In the genomic region with DNA sequence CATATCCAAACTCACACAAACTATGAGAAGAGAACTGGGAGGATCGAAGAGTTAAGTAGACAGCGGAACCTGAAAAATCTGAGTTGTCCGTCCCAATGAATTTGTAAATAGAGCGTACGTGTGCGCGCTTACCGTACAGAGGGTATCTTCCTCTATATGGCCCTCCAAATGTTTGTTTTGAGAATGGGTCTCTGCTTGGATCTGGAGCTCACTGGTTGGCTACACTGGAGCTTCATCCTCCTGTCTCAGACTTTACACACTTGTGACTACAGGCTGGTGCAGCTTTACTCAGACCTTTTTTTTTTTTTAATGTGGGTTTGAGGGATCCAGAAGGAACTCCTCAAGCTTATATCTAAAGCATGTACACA, we compare ENCODE assay signal across 8 mouse cellular contexts. TPM values are rescaled to one million over a fixed set of nuclear protein-coding genes. Genes with fewer than 3 reads are reported as not detected.
DNase-seq lines count a peak whose midpoint lies in the region; ATAC-seq and TF ChIP-seq lines count a peak whose summit lies in the region.

No protein-coding gene starts in this region.

- H3K4me1 ChIP-seq in lung, embryonic 14.5 days (ENCODE audit: insufficient read depth), result peaks cover 7% of the 10 kb centered on the region; the same call in 1 of the 2 replicates
- peaks cover 12% of the 10 kb centered on the region for H3K4me1 ChIP-seq in embryonic facial prominence, embryonic 15.5 days
- H3K4me1 ChIP-seq in limb, embryonic 10.5 days, result peaks cover 13% of the 10 kb centered on the region
- H3K4me1 ChIP-seq in neural tube, embryonic 14.5 days (ENCODE audit: control insufficient read depth, insufficient read depth, low read length), result peaks cover 11% of the 10 kb centered on the region; the same call in 1 of the 2 replicates

- TF ChIP-seq CTCF in lung, embryonic 14.5 days (IDR thresholded peaks at IDR 0.05; ENCODE audit: low read depth), result no peak

- H3K4me3 ChIP-seq in lung, embryonic 14.5 days (ENCODE audit: low read depth, low read length), result peak overlapping the region; percentile 90
- H3K4me3 ChIP-seq in embryonic facial prominence, embryonic 15.5 days (replicated peaks), result peak overlapping the region; percentile 95
- H3K4me3 ChIP-seq in limb, embryonic 10.5 days, result peak overlapping the region; percentile 92
- H3K4me3 ChIP-seq in neural tube, embryonic 14.5 days (ENCODE audit: low read depth, low read length), result peak overlapping the region; percentile 83

- peak; percentile 33; the same call in 1 of the 2 replicates for ATAC-seq in lung, embryonic 14.5 days (ENCODE audit: insufficient read depth)
- ATAC-seq in embryonic facial prominence, embryonic 15.5 days (ENCODE audit: insufficient number of reproducible peaks, low FRiP score, low TSS enrichment, low read depth), result no peak
- peak; percentile 68 for ATAC-seq in neural tube, embryonic 14.5 days (ENCODE audit: low read depth)
- ATAC-seq in megakaryocyte progenitor cell, adult 5-6 weeks (replicated peaks; ENCODE audit: poor library complexity), result no peak; the same call in 1 of the 2 replicates

- H3K36me3 ChIP-seq in lung, embryonic 14.5 days (ENCODE audit: insufficient read depth), result no peaks in the 10 kb centered on the region; the same call in 1 of the 2 replicates
- peaks cover 5% of the 10 kb centered on the region; the same call in 1 of the 2 replicates for H3K36me3 ChIP-seq in embryonic facial prominence, embryonic 15.5 days
- H3K36me3 ChIP-seq in limb, embryonic 10.5 days, result peaks cover 7% of the 10 kb centered on the region; the same call in 1 of the 2 replicates
- H3K36me3 ChIP-seq in neural tube, embryonic 14.5 days (ENCODE audit: control insufficient read depth, insufficient read depth, low read length), result no peaks in the 10 kb centered on the region

- no peak for DNase-seq in lung, embryonic 14.5 days
- DNase-seq in lung, postnatal 25 days (ENCODE audit: low spot score), result no peak
- DNase-seq in limb, embryonic 10.5 days (ENCODE audit: low spot score), result no peak
- DNase-seq in frontal cortex, adult 2 months (ENCODE audit: extremely low spot score in 1 of 2, low spot score in 1 of 2), result no peak
- DNase-seq in layer of hippocampus, adult 9-11 months, result no peak

- H3K9ac ChIP-seq in lung, embryonic 14.5 days, result peak overlapping the region; percentile 78
- peak overlapping the region; percentile 84 for H3K9ac ChIP-seq in embryonic facial prominence, embryonic 15.5 days
- peak overlapping the region; percentile 83 for H3K9ac ChIP-seq in neural tube, embryonic 14.5 days (replicated peaks; ENCODE audit: low read depth, low read length)

- WGBS in lung, embryonic 14.5 days, result 1% methylated on average over 8 of the region's 8 CpGs
- WGBS in embryonic facial prominence, embryonic 15.5 days, result 3% methylated on average over 8 of the region's 8 CpGs
- 4% methylated on average over 8 of the region's 8 CpGs for WGBS in limb, embryonic 10.5 days
- WGBS in neural tube, embryonic 14.5 days, result 5% methylated on average over 8 of the region's 8 CpGs

- no peaks in the 10 kb centered on the region for H3K9me3 ChIP-seq in lung, embryonic 14.5 days (ENCODE audit: low read depth, low read length)
- H3K9me3 ChIP-seq in embryonic facial prominence, embryonic 15.5 days (replicated peaks), result no peaks in the 10 kb centered on the region
- H3K9me3 ChIP-seq in limb, embryonic 10.5 days (replicated peaks), result no peaks in the 10 kb centered on the region
- no peaks in the 10 kb centered on the region for H3K9me3 ChIP-seq in neural tube, embryonic 14.5 days (ENCODE audit: control insufficient read depth, low read length)

- H3K4me2 ChIP-seq in lung, embryonic 14.5 days, result peak overlapping the region; percentile 88
- H3K4me2 ChIP-seq in embryonic facial prominence, embryonic 15.5 days (replicated peaks), result peak overlapping the region; percentile 82
- H3K4me2 ChIP-seq in neural tube, embryonic 14.5 days (ENCODE audit: low read depth, low read length), result peak overlapping the region; percentile 80

- no peaks in the 10 kb centered on the region; the same call in 1 of the 2 replicates for H3K27me3 ChIP-seq in lung, embryonic 14.5 days (ENCODE audit: insufficient read depth, low read length)
- H3K27me3 ChIP-seq in embryonic facial prominence, embryonic 15.5 days, result no peaks in the 10 kb centered on the region
- H3K27me3 ChIP-seq in limb, embryonic 10.5 days (ENCODE audit: low read depth, poor library complexity, severe bottlenecking), result 0 out of 2 replicates have a peak, but pooled peaks cover 6% of the 10 kb centered on the region
- no peaks in the 10 kb centered on the region for H3K27me3 ChIP-seq in neural tube, embryonic 14.5 days (ENCODE audit: control insufficient read depth, insufficient read depth, low read length)

- H3K27ac ChIP-seq in lung, embryonic 14.5 days (ENCODE audit: low read depth), result 0 out of 2 replicates have a peak overlapping the region, but pooled peaks have one; percentile 15
- peak overlapping the region; percentile 25; the same call in 1 of the 2 replicates for H3K27ac ChIP-seq in embryonic facial prominence, embryonic 15.5 days (replicated peaks)
- H3K27ac ChIP-seq in limb, embryonic 10.5 days, result peak overlapping the region; percentile 81
- peak overlapping the region; percentile 72 for H3K27ac ChIP-seq in neural tube, embryonic 14.5 days (ENCODE audit: low read depth, low read length)

RNA-seq across cellular contexts. Expression of gene Cdadc1, which starts 0.5 kb away (rescaled TPM):
- polyA plus RNA-seq in lung, embryonic 14.5 days (2014; fragmentation: Nextera tagmentation; extraction: Ambion mirVana), result 32.5 and 36.2 TPM in 2 replicates
- 32.5 and 33.1 TPM in 2 replicates for polyA plus RNA-seq in embryonic facial prominence, embryonic 15.5 days (2015; fragmentation: Nextera tagmentation; extraction: Ambion mirVana)
- 27.3 and 29.2 TPM in 2 replicates for polyA plus RNA-seq in limb, embryonic 10.5 days (2016; fragmentation: Nextera tagmentation; extraction: Ambion mirVana)
- 38.3 and 40.3 TPM in 2 replicates for polyA plus RNA-seq in neural tube, embryonic 14.5 days (2014; fragmentation: Nextera tagmentation; extraction: Ambion mirVana)
- 30.5 and 31.5 TPM in 2 replicates for polyA plus RNA-seq in frontal cortex, adult 2 months (2012; rRNA removed)
- 44.9 and 48.9 TPM in 2 replicates for total RNA-seq in megakaryocyte progenitor cell, adult 5-6 weeks (2015)
- 23.2 and 25.4 TPM in 2 replicates for total RNA-seq in megakaryocyte progenitor cell, adult 5-6 weeks (2017)

RNA-seq across cellular contexts. Expression of gene Shisa2, which starts 26.9 kb away (rescaled TPM):
- polyA plus RNA-seq in lung, embryonic 14.5 days (2014; fragmentation: Nextera tagmentation; extraction: Ambion mirVana), result 18.7 and 21.7 TPM in 2 replicates
- polyA plus RNA-seq in embryonic facial prominence, embryonic 15.5 days (2015; fragmentation: Nextera tagmentation; extraction: Ambion mirVana), result 16.7 and 18.8 TPM in 2 replicates
- polyA plus RNA-seq in limb, embryonic 10.5 days (2016; fragmentation: Nextera tagmentation; extraction: Ambion mirVana), result 13.0 and 22.5 TPM in 2 replicates
- 4.0 and 4.6 TPM in 2 replicates for polyA plus RNA-seq in neural tube, embryonic 14.5 days (2014; fragmentation: Nextera tagmentation; extraction: Ambion mirVana)
- 6.6 and 8.2 TPM in 2 replicates for polyA plus RNA-seq in frontal cortex, adult 2 months (2012; rRNA removed)
- 1.7 and 1.8 TPM in 2 replicates for total RNA-seq in megakaryocyte progenitor cell, adult 5-6 weeks (2015)
- total RNA-seq in megakaryocyte progenitor cell, adult 5-6 weeks (2017), result 0.33 and 1.8 TPM in 2 replicates

Comparison
In these comparisons a context has a peak if more than half of its experiments do, and no peak if none do; other contexts are left out.
1. ATAC-seq: peak in lung, embryonic 14.5 days (single experiment) and neural tube, embryonic 14.5 days (single experiment); none in embryonic facial prominence, embryonic 15.5 days (single experiment) and megakaryocyte progenitor cell, adult 5-6 weeks (single experiment).
2. H3K27ac ChIP-seq: peak in every context shown above with its lines; median percentile 81 in limb, embryonic 10.5 days; 72 in neural tube, embryonic 14.5 days; 25 in embryonic facial prominence, embryonic 15.5 days; 15 in lung, embryonic 14.5 days.
3. Peak in every context shown above with its lines, with median percentiles within 50 percentile points of each other: H3K4me2 ChIP-seq, H3K4me3 ChIP-seq and H3K9ac ChIP-seq.